Mouse (Mus musculus) midbrain, embryonic 14.5 days (tissue): Measurements from ENCODE around the gene Uqcc1. TPM values are rescaled to one million over a fixed set of nuclear protein-coding genes. Genes with fewer than 3 reads are reported as not detected.

ENCODE experiments used
- ATAC-seq: fragments of 200-750 bp; cut with Nextera tagmentation; 2 replicates; pipeline ENCODE4 v1.8.0; 2017; ENCODE audit warnings: moderate number of reproducible peaks, moderate library complexity; ENCODE audit not compliant: low FRiP score, low TSS enrichment
- DNase-seq: peaks from one replicate; pipeline ENCODE4 v3.0.0-alpha.2; 2015
- H3K27ac ChIP-seq: fragments of 300-500 bp; sonication (generic); replicated peaks from 2 replicates; pipeline ENCODE4 v1.5.1; 2014; ENCODE audit warnings: mild to moderate bottlenecking, low read depth, low read length, moderate library complexity
- H3K27me3 ChIP-seq: fragments of 300-500 bp; sonication (generic); 2 replicates; pipeline ENCODE4 v1.6.1; 2014; ENCODE audit warnings: low read length, control low read depth, mixed read lengths; ENCODE audit not compliant: control insufficient read depth, insufficient read depth
- H3K36me3 ChIP-seq: fragments of 300-500 bp; sonication (generic); 2 replicates; pipeline ENCODE4 v1.6.1; 2014; ENCODE audit warnings: low read length, control low read depth; ENCODE audit not compliant: control insufficient read depth, insufficient read depth
- H3K4me1 ChIP-seq: fragments of 300-500 bp; sonication (generic); 2 replicates; pipeline ENCODE4 v1.6.1; 2014; ENCODE audit warnings: mild to moderate bottlenecking, antibody characterized with exemption, low read length, control low read depth; ENCODE audit not compliant: control insufficient read depth, insufficient read depth
- H3K4me2 ChIP-seq: fragments of 300-500 bp; sonication (generic); 2 replicates; pipeline ENCODE4 v1.6.1; 2014; ENCODE audit warnings: mild to moderate bottlenecking, low read length, moderate library complexity
- H3K4me3 ChIP-seq: fragments of 300-500 bp; sonication (generic); replicated peaks from 2 replicates; pipeline ENCODE4 v1.5.1; 2014; ENCODE audit warnings: low read depth, low read length
- H3K9ac ChIP-seq: fragments of 300-500 bp; sonication (generic); replicated peaks from 2 replicates; pipeline ENCODE4 v1.6.1; 2014; ENCODE audit warnings: mild to moderate bottlenecking, low read length, moderate library complexity
- H3K9me3 ChIP-seq: fragments of 300-500 bp; sonication (generic); 2 replicates; pipeline ENCODE4 v1.6.1; 2016; ENCODE audit warnings: low read length, control low read depth, mixed read lengths; ENCODE audit not compliant: control insufficient read depth
- whole genome bisulfite sequencing: fragments of 180-500 bp; shearing (Covaris S2); extraction: QIAGEN DNeasy Blood & Tissue Kit; methylation state at CpG from one replicate; pipeline ENCODE4 v1.1.7; 2014; 5-methylcytosine and 5-hydroxymethylcytosine counted together
- polyA plus RNA-seq: library from polyadenylated mRNA; unstranded; fragments of >200 nt; fragmentation: Nextera tagmentation; extraction: Ambion mirVana; gene quantifications from 2 replicates; pipeline ENCODE4 v1.2.1, GENCODE M21; 2014

Gene Uqcc1
- polyA plus RNA-seq, 1 experiment from 2014 or later = 58.6 TPM

DNA sequence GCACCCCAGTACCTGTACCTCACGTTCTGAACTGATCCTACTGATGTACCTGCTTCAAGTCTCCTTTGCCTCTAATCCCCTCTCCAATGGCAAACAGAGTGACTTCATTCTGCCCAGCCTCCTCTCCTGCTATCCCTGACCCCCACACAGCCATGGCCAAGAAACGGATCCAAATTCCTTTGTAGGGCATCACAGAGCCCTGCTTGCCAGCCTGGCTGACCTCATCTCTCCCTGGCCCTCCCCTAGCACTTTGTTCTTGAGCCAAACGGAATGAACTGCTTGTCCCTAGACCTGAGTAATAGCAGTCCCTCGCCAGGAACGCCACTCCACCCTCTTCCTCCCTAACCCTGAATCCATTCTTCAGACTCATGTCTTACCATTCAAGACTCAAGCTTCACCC is 123.6 kb downstream of the Uqcc1 start:
- Histone ChIP-seq H3K4me1 (no peaks in the 10 kb centered on the region), H3K4me3 (no peak overlapping the region), H3K36me3 (peaks cover 21% of the 10 kb centered on the region; the same call in 1 of the 2 replicates), H3K9ac (no peak overlapping the region), H3K27ac (no peak overlapping the region), H3K9me3 (no peaks in the 10 kb centered on the region), H3K4me2 (no peak overlapping the region), H3K27me3 (no peaks in the 10 kb centered on the region)
- WGBS = 76% methylated on average over 5 of the region's 5 CpGs
- no peak for DNase-seq
- no peak for ATAC-seq

DNA sequence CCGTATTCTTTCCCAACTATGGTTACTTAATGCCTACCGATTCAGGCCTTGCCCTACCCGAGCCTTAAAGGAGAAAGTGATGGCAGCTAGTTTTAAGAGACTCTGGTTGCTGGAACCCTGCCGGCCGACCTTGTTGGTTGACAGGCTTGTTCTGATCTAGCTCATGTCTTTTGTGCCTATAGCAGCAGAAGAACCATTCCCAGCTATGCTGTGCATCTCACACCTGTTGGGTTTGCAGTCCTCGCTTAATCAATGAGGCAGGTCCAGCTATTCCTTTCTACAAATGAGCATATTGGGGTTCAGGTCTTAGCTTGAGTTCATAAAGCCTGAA is 124.2 kb downstream of the Uqcc1 start:
- Histone ChIP-seq H3K4me2 (no peak overlapping the region), H3K27ac (no peak overlapping the region), H3K9ac (no peak overlapping the region), H3K9me3 (no peaks in the 10 kb centered on the region), H3K4me1 (no peaks in the 10 kb centered on the region), H3K4me3 (no peak overlapping the region), H3K36me3 (peaks cover 26% of the 10 kb centered on the region), H3K27me3 (no peaks in the 10 kb centered on the region)
- ATAC-seq = no peak
- DNase-seq = no peak
- 85% methylated on average over 6 of the region's 6 CpGs for WGBS

DNA sequence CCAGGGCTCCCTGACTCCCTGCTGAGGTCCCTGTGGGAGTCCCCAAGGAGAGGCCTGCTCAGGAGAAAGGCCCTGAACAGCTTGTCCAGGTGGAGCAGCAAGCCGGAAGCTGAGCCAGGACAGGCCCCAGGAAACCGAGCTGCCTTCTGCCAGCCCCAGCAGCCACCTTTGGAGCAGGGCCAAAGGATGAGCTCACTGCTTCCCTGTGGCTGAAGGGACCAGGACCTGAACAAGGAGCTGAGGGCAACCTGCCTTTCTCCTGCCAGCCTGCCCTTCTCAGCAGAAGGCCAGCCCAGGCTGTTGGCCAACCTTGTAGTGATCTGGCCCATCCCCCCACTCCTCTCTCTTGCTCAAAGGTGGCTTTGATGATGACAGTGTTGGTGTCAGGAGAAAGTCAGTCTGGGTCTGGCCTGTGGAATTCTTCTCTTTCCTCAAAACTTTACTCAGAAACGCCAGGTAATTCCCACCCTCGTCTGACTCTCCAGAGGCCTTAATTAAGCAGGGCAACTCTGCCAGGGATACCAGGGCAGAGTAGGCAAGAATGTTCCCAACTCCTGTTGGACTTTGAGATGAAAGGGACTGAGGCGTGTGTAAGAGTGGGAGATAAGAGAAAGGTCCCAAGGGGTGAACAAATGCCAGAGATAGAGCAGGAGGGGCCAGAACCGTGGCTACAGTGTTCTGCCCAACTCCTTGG is 124.7 kb downstream of the Uqcc1 start:
- Histone ChIP-seq H3K27me3 (no peaks in the 10 kb centered on the region), H3K9me3 (no peaks in the 10 kb centered on the region), H3K27ac (no peak overlapping the region), H3K4me2 (no peak overlapping the region), H3K9ac (no peak overlapping the region), H3K36me3 (peaks cover 27% of the 10 kb centered on the region), H3K4me1 (no peaks in the 10 kb centered on the region), H3K4me3 (no peak overlapping the region)
- WGBS = 62% methylated on average over 6 of the region's 6 CpGs
- no peak for ATAC-seq
- DNase-seq = peak; percentile 17

DNA sequence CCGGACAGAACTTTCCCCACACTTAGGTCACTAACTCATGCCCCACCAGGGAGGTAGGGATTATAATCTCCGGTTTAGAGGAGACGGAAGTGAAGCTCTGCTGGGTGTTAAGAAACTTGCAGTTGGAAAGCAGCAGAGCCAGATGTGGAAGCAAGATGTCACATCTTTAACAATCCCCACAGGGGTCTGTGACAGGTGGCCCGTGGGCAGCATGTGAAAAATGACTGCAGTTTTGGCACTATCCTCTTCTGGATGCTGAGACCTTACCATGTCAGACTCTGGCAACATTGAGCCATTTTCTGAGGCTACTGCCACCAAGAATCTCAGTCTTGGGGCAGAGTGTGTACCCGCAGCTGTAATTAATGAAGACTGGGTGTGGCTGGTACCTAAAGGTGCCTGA is 126.1 kb downstream of the Uqcc1 start:
- H3K27ac ChIP-seq = no peak overlapping the region
- no peak overlapping the region for H3K4me3 ChIP-seq
- H3K4me2 ChIP-seq = no peak overlapping the region
- no peaks in the 10 kb centered on the region for H3K9me3 ChIP-seq
- WGBS = 82% methylated on average over 5 of the region's 5 CpGs
- DNase-seq = no peak
- H3K27me3 ChIP-seq = no peaks in the 10 kb centered on the region
- no peak for ATAC-seq
- no peaks in the 10 kb centered on the region for H3K4me1 ChIP-seq
- H3K36me3 ChIP-seq = peaks cover 34% of the 10 kb centered on the region
- H3K9ac ChIP-seq = no peak overlapping the region

DNA sequence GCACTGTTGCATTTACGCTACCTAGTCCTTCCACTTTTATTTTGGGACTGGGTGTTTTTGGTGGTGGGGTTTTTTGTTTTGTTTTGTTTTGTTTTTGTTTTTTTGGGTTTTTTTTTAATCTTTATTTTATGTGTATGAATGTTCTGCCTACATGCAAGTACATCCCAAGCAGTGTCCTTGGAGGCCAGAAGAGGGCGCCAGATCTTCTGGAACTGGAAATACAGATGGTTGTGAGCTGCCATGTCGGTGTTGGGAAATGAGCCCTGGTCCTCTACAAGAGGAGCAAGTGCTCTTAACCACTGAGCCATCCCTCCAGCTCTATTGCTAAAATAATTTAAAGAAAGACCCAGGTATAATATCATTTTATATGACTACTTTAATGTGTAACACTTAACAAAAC is 127.3 kb downstream of the Uqcc1 start:
- Histone ChIP-seq H3K4me2 (no peak overlapping the region), H3K4me3 (no peak overlapping the region), H3K9me3 (no peaks in the 10 kb centered on the region), H3K27ac (no peak overlapping the region), H3K27me3 (no peaks in the 10 kb centered on the region), H3K9ac (no peak overlapping the region), H3K36me3 (peaks cover 41% of the 10 kb centered on the region), H3K4me1 (no peaks in the 10 kb centered on the region)
- DNase-seq (no peak), ATAC-seq (no peak)
- WGBS = 54% methylated on average over 3 of the region's 3 CpGs

DNA sequence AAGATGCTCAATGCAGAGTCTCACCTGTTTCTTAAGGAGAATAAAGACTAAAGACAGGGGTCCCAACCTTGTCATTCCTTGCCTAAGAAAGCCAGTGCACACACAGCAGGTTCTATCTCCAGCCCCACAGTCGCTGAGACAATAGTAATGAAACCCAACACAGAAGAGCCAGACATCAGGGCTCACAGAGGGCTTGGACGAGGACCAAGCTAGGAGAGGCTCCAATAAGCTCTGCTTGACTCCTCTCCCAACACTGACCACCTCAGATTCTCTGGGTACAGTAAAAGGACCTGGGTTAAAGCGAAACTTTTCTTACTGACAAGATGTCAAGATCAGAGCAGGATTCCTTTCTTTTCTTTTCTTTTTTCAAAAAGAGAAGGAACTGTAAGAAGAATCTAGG is 131.5 kb downstream of the Uqcc1 start:
- WGBS = 47% methylated on average over 3 of the region's 3 CpGs
- peaks cover 57% of the 10 kb centered on the region for H3K36me3 ChIP-seq

More for the DNA sequence above, 131.5 kb downstream of the Uqcc1 start:
- no peak overlapping the region for H3K4me2 ChIP-seq
- no peak for DNase-seq
- H3K9ac ChIP-seq = no peak overlapping the region
- H3K9me3 ChIP-seq = no peaks in the 10 kb centered on the region
- H3K4me3 ChIP-seq = no peak overlapping the region
- ATAC-seq = no peak
- H3K27ac ChIP-seq = no peak overlapping the region
- H3K4me1 ChIP-seq = no peaks in the 10 kb centered on the region
- H3K27me3 ChIP-seq = no peaks in the 10 kb centered on the region

Other genes with a start within 250 kb of the Uqcc1 start
- 154 and 171 TPM in 2 replicates for gene Trpc4ap, start 237.9 kb downstream of the Uqcc1 start, polyA plus RNA-seq
- 42.6 and 47.2 TPM in 2 replicates for gene Edem2, start 200.8 kb downstream of the Uqcc1 start, polyA plus RNA-seq
- not detected in 2 replicates for gene Gm17581, start 194.4 kb downstream of the Uqcc1 start, polyA plus RNA-seq
- 1.1 and 2.3 TPM in 2 replicates for gene Procr, start 179.2 kb downstream of the Uqcc1 start, polyA plus RNA-seq
- gene Mmp24, start 155.0 kb downstream of the Uqcc1 start, polyA plus RNA-seq = 17.7 and 24.6 TPM in 2 replicates
- gene BC029722, start 110.9 kb downstream of the Uqcc1 start, polyA plus RNA-seq = 25.5 and 38.5 TPM in 2 replicates
- 129 and 134 TPM in 2 replicates for gene Eif6, start 103.4 kb downstream of the Uqcc1 start, polyA plus RNA-seq
- 0.38 and 0.41 TPM in 2 replicates for gene Fam83c, start 95.5 kb downstream of the Uqcc1 start, polyA plus RNA-seq
- not detected in 2 replicates for gene Gm15557, start 10.4 kb upstream of the Uqcc1 start, polyA plus RNA-seq
- gene Gdf5, start 15.1 kb upstream of the Uqcc1 start, polyA plus RNA-seq = 0.36 and 0.70 TPM in 2 replicates
- 10.6 and 12.8 TPM in 2 replicates for gene Cep250, start 26.1 kb upstream of the Uqcc1 start, polyA plus RNA-seq
- 1.5 and 1.7 TPM in 2 replicates for gene 6430550D23Rik, start 77.7 kb upstream of the Uqcc1 start, polyA plus RNA-seq
- gene Ergic3, start 77.7 kb upstream of the Uqcc1 start, polyA plus RNA-seq = 379 and 435 TPM in 2 replicates
- 0.09 TPM in 1 of 2 replicates, not detected in the other for gene Fer1l4, start 122.6 kb upstream of the Uqcc1 start, polyA plus RNA-seq
- gene Spag4, start 134.9 kb upstream of the Uqcc1 start, polyA plus RNA-seq = 4.7 and 6.0 TPM in 2 replicates
- 21.4 and 23.2 TPM in 2 replicates for gene Cpne1, start 181.7 kb upstream of the Uqcc1 start, polyA plus RNA-seq
- gene Rbm12, start 181.7 kb upstream of the Uqcc1 start, polyA plus RNA-seq = 23.6 and 34.0 TPM in 2 replicates
- gene Gm28036, start 196.8 kb upstream of the Uqcc1 start, polyA plus RNA-seq = 5.8 and 19.2 TPM in 2 replicates
- 413 and 563 TPM in 2 replicates for gene Romo1, start 213.7 kb upstream of the Uqcc1 start, polyA plus RNA-seq
- gene Nfs1, start 213.9 kb upstream of the Uqcc1 start, polyA plus RNA-seq = 29.7 and 30.8 TPM in 2 replicates
- 484 and 514 TPM in 2 replicates for gene Rbm39, start 249.9 kb upstream of the Uqcc1 start, polyA plus RNA-seq